8 mouse cellular contexts compared by ENCODE assay signal in the genomic region with DNA sequence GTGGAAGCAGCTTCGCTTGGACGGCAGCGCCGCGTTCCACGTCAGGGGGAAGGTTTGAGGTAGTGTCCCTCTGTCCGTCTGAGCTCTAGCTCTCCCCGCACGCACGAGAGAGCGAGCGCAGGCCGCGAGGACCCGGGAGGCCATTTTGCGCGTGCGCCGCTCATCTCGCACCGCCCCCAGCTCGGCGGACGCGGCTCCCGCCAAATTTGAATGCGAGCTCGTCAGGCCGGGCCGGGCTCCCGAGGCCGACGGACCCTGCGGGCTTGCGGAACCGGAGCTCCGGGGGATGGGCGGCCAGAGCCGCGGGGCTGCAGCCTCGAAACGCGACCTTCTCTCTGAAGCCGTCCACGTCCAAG. TPM values are rescaled to one million over a fixed set of nuclear protein-coding genes. Genes with fewer than 3 reads are reported as not detected.
DNase-seq lines count a peak whose midpoint lies in the region; ATAC-seq lines count a peak whose summit lies in the region.

No protein-coding gene starts in this region.

- H3K36me3 ChIP-seq in heart, embryonic 13.5 days = peaks cover 9% of the 10 kb centered on the region

- DNase-seq in right cerebral cortex, postnatal 4 days = peak; percentile 76
- no peak for DNase-seq in right cerebral cortex, postnatal 25 days
- DNase-seq in embryo, embryonic 10.5 days (ENCODE audit: low spot score) = peak; percentile 80
- peak; percentile 76 for DNase-seq in kidney, postnatal 14 days
- peak; percentile 86 to 87 for DNase-seq in lung, postnatal 4 days
- DNase-seq in spleen, postnatal 36 days (ENCODE audit: low spot score in 2 of 2) = peak; percentile 63 to 71
- no peak for DNase-seq in frontal cortex, adult 2 months (ENCODE audit: extremely low spot score in 1 of 2, low spot score in 1 of 2)

- WGBS in heart, embryonic 13.5 days = 1% methylated on average over 44 of the region's 45 CpGs

- H3K4me1 ChIP-seq in heart, embryonic 13.5 days = peaks cover 24% of the 10 kb centered on the region

- H3K9ac ChIP-seq in heart, embryonic 13.5 days = no peak overlapping the region

- H3K4me3 ChIP-seq in heart, embryonic 13.5 days = peak overlapping the region; percentile 59

- H3K27me3 ChIP-seq in heart, embryonic 13.5 days (replicated peaks) = peaks cover 78% of the 10 kb centered on the region

- peak overlapping the region; percentile 85 for H3K4me2 ChIP-seq in heart, embryonic 13.5 days

- ATAC-seq in heart, embryonic 13.5 days (ENCODE audit: extremely low read depth, insufficient number of reproducible peaks, low FRiP score, low TSS enrichment) = no peak

- H3K27ac ChIP-seq in heart, embryonic 13.5 days (replicated peaks) = no peak overlapping the region

- H3K9me3 ChIP-seq in heart, embryonic 13.5 days = no peaks in the 10 kb centered on the region

RNA-seq across cellular contexts. Expression of gene Spag6, which starts 5.1 kb away (rescaled TPM):
- 0.17 TPM in 1 of 2 replicates, not detected in the other for polyA plus RNA-seq in heart, embryonic 13.5 days (2015; fragmentation: Nextera tagmentation; extraction: Ambion mirVana)
- 4.1 and 5.0 TPM in 2 replicates for polyA plus RNA-seq in frontal cortex, adult 2 months (2012; rRNA removed)

RNA-seq across cellular contexts. Expression of gene Bmi1, which starts 11.9 kb away (rescaled TPM):
- 11.5 and 12.8 TPM in 2 replicates for polyA plus RNA-seq in heart, embryonic 13.5 days (2015; fragmentation: Nextera tagmentation; extraction: Ambion mirVana)
- polyA plus RNA-seq in frontal cortex, adult 2 months (2012; rRNA removed) = 51.2 and 52.8 TPM in 2 replicates

RNA-seq across cellular contexts. Expression of gene Commd3, which starts 16.5 kb away (rescaled TPM):
- 164 and 184 TPM in 2 replicates for polyA plus RNA-seq in heart, embryonic 13.5 days (2015; fragmentation: Nextera tagmentation; extraction: Ambion mirVana)
- polyA plus RNA-seq in frontal cortex, adult 2 months (2012; rRNA removed) = 136 and 141 TPM in 2 replicates

Comparison
In these comparisons a context has a peak if more than half of its experiments do, and no peak if none do; other contexts are left out.
1. DNase-seq: peak in right cerebral cortex, postnatal 4 days (single experiment), embryo, embryonic 10.5 days (single experiment), kidney, postnatal 14 days (single experiment), lung, postnatal 4 days (2 of 2) and spleen, postnatal 36 days (2 of 2); none in right cerebral cortex, postnatal 25 days (single experiment) and frontal cortex, adult 2 months (0 of 2).